Mouse (Mus musculus) cerebellum, adult 9-10 months (tissue): ENCODE data around the gene Gm20931.
"Not testable (repeated sequence)": the region's sequence is repeated elsewhere in the genome, so short reads cannot be mapped to it uniquely, and the experiment has no call there.

Source experiments
- DNase-seq: peaks from one replicate; pipeline ENCODE4 v3.0.0; 2022

Gm20931 gene

DNA sequence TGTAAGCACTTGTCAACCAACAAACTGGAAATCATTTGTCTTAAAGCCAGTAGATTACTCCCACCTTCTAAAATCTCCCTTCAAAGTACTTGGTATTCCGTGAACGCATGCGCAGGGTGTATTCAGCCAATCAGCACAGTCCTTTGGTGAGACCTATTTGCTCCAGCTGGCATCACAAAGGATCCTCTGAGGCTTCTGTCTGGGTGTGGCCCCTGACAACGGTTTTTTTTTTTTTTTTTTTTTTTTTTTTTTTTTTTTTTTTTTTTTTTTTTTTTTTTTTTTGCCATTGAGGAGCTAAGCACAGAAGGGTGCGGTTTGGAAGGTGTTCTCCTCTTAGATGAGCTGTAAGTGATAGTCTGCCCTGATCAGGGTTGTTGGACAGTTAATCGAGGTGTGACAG is at the start of gene Gm20931:
Gene Gm20931 (plus strand): TSS at position 301 of the 400 bp plus-strand sequence.
- DNase-seq = not testable (repeated sequence)
